Mouse (Mus musculus): ENCODE results near the gene Snx15.
"Not testable (repeated sequence)": the region's sequence is repeated elsewhere in the genome, so short reads cannot be mapped to it uniquely, and the experiment has no call there.

The Snx15 gene

GRCm38 (mm10) chr19:6127760-6128341 lies at the start of gene Snx15:
Snx15 (minus strand) TSS chr19:6128304.
- DNase-seq (ENCODE audit: low spot score in 2 of 2) = peak; percentile 96 to 98

- DNase-seq (ENCODE audit: low spot score in 2 of 2) = no peak
Measured at GRCm38 (mm10) chr19:6174771-6175170, 46.7 kb upstream of the Snx15 start.

GRCm38 (mm10) chr19:6171215-6171614 lies 43.1 kb upstream of the Snx15 start:
- no peak for DNase-seq (ENCODE audit: low spot score in 2 of 2)

- DNase-seq (ENCODE audit: low spot score in 2 of 2) = no peak
Measured at GRCm38 (mm10) chr19:6166750-6167149, 38.6 kb upstream of the Snx15 start.

GRCm38 (mm10) chr19:6163872-6164547 lies 35.9 kb upstream of the Snx15 start:
- no peak for DNase-seq (ENCODE audit: low spot score in 2 of 2)

- no peak for DNase-seq (ENCODE audit: low spot score in 2 of 2)
Measured at GRCm38 (mm10) chr19:6157220-6157619, 29.1 kb upstream of the Snx15 start.

- no peak for DNase-seq (ENCODE audit: low spot score in 2 of 2)
Measured at GRCm38 (mm10) chr19:6156372-6156771, 28.3 kb upstream of the Snx15 start.

GRCm38 (mm10) chr19:6155174-6155573 lies 27.1 kb upstream of the Snx15 start:
- DNase-seq (ENCODE audit: low spot score in 2 of 2) = no peak

- no peak for DNase-seq (ENCODE audit: low spot score in 2 of 2)
Measured at GRCm38 (mm10) chr19:6144842-6145241, 16.7 kb upstream of the Snx15 start.

- DNase-seq (ENCODE audit: low spot score in 2 of 2) = peak; percentile 86 to 88
Measured at GRCm38 (mm10) chr19:6141394-6141749, 13.3 kb upstream of the Snx15 start, which contains the start of gene Arl2. Arl2 (minus strand) TSS chr19:6141548.

- DNase-seq (ENCODE audit: low spot score in 2 of 2) = peak; percentile 92 to 96
Measured at GRCm38 (mm10) chr19:6140678-6141393, 12.7 kb upstream of the Snx15 start, which contains the start of gene Batf2. Batf2 (plus strand) TSS chr19:6140983.

GRCm38 (mm10) chr19:6140374-6140677 lies 12.2 kb upstream of the Snx15 start:
- DNase-seq (ENCODE audit: low spot score in 2 of 2) = no peak

- DNase-seq (ENCODE audit: low spot score in 2 of 2) = peak in 1 of 2 experiments; percentile 69
Measured at GRCm38 (mm10) chr19:6139701-6140100, 11.6 kb upstream of the Snx15 start.

GRCm38 (mm10) chr19:6136397-6136796 lies 8.3 kb upstream of the Snx15 start:
- DNase-seq (ENCODE audit: low spot score in 2 of 2) = no peak

- DNase-seq (ENCODE audit: low spot score in 2 of 2) = not testable (repeated sequence)
Measured at GRCm38 (mm10) chr19:6133197-6133596, 5.1 kb upstream of the Snx15 start.

- peak in 1 of 2 experiments; percentile 45 for DNase-seq (ENCODE audit: low spot score in 2 of 2)
Measured at GRCm38 (mm10) chr19:6132171-6132827, 4.2 kb upstream of the Snx15 start.

GRCm38 (mm10) chr19:6130414-6131128 lies 2.5 kb upstream of the Snx15 start:
- DNase-seq (ENCODE audit: low spot score in 2 of 2) = not testable (repeated sequence)

GRCm38 (mm10) chr19:6126789-6127580 lies 1.1 kb downstream of the Snx15 start:
- DNase-seq (ENCODE audit: low spot score in 2 of 2) = no peak

GRCm38 (mm10) chr19:6126289-6126688 lies 1.8 kb downstream of the Snx15 start:
- peak; percentile 77 to 88 for DNase-seq (ENCODE audit: low spot score in 2 of 2)

GRCm38 (mm10) chr19:6124898-6125297 lies 3.2 kb downstream of the Snx15 start:
- no peak for DNase-seq (ENCODE audit: low spot score in 2 of 2)

- DNase-seq (ENCODE audit: low spot score in 2 of 2) = no peak
Measured at GRCm38 (mm10) chr19:6123330-6123729, 4.8 kb downstream of the Snx15 start.

Measured in spleen, postnatal 4 days (tissue).